Mouse (Mus musculus): ENCODE results near the gene Tmem91.

The Tmem91 gene

DNA sequence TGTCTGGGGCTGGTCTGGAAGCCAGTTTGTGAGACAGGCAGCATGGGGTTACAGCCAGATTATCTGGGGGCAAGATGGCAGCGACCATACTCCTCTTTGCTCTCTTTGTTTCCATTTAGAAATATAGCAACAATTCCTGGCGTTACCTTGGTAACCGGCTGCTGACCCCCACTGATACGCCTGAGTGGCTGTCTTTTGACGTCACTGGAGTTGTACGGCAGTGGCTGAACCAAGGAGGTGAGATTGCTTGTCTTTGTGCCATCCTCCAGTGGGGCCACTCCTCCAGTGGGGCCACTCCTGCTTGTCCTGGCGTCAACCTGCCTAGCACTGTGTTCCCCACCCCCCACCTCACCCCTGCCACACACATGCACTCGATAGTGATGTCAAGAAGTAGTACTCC, 19.1 kb upstream of the Tmem91 start:
- no peak for DNase-seq

DNA sequence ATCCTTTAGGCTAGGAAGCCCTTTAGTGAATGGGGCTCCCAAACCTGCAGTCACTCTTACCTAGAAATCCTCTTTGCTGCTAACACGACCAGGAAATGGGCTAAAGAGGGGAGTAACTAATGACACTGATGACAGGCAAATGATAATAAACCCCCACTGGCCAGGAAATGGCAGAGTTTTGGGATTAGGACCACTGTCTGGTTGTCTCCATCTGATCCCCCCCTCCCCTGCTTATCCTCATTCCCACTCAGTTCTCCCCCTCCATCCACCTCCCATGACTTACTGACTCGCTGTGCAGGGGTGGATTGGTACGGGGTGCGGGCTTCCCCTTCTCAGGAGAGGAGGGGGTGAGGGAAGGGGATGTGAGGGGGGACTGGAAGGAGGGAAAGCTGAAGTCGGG, 15.1 kb upstream of the Tmem91 start:
- no peak for DNase-seq

DNA sequence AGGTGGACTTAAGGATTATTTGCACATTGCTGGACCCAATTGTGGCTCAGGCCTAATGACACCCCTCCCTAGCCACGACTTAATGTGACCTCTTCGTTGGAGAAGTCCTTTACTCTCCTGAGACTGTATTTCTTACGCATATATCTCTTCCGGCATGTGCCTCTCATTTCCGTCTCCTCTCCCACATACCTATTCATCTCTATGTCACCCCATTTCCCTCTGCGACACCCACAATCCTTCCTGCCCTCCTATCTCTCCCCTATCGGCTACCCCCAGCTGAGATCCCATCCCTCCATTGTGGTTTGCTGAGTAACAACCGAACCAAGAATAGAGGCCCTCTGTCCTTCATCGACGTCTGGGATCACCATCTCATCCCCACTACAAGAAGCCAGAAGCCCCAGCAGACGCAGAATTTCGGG, 14.6 kb upstream of the Tmem91 start:
- DNase-seq = no peak

DNA sequence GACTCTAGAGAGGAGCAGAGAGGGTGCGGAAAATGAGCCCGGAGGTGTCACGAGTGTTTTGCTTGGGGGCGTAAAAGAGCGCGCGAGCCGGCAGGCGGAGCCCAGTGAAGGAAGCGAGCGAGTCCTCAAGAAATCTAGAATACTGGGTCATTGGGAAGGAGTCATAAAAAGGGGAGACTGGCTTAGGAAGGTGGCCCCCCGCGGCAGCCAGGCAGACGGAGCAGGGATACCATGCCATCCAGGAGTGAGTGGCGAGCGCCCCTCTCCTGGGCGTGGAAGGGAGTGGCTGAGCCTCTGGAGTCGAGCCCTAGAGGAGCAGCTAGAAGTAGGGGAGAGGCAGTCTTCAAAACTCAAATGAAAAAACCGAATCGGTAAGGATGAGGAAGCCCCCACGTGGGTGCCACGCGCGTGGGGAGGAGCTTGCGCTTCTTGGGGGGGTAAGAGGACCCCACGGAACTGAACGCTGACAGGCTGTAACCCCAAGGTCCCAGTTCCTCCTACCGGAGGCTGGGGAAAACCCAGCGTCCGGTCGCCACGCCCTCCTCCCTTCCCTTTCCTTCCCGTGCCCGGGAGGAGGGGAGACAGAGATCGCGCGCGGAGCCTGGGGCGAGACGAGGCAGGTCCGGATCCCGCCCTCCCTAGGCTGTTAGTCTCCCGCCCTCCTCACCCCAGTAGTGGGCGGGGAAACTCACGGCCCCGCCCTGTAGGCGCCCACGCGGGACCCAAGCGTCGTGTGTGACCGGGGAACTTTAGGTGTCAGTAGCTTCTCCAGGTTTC, 14.0 kb upstream of the Tmem91 start:
- peak; percentile 79 for DNase-seq

DNA sequence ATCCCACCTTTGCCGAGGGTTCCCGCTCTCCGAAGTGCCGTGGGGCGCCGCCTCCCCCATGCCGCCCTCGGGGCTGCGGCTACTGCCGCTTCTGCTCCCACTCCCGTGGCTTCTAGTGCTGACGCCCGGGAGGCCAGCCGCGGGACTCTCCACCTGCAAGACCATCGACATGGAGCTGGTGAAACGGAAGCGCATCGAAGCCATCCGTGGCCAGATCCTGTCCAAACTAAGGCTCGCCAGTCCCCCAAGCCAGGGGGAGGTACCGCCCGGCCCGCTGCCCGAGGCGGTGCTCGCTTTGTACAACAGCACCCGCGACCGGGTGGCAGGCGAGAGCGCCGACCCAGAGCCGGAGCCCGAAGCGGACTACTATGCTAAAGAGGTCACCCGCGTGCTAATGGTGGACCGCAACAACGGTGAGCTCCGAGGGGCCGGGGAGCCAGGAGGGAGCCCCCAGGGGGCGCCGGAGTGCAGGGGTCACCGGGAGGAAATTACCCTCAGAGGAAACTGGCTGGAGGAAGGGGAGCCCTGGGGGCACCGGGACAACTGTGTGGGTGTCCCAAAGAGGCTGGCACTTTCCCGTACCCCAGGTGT, 12.9 kb upstream of the Tmem91 start:
- DNase-seq = peak; percentile 52

DNA sequence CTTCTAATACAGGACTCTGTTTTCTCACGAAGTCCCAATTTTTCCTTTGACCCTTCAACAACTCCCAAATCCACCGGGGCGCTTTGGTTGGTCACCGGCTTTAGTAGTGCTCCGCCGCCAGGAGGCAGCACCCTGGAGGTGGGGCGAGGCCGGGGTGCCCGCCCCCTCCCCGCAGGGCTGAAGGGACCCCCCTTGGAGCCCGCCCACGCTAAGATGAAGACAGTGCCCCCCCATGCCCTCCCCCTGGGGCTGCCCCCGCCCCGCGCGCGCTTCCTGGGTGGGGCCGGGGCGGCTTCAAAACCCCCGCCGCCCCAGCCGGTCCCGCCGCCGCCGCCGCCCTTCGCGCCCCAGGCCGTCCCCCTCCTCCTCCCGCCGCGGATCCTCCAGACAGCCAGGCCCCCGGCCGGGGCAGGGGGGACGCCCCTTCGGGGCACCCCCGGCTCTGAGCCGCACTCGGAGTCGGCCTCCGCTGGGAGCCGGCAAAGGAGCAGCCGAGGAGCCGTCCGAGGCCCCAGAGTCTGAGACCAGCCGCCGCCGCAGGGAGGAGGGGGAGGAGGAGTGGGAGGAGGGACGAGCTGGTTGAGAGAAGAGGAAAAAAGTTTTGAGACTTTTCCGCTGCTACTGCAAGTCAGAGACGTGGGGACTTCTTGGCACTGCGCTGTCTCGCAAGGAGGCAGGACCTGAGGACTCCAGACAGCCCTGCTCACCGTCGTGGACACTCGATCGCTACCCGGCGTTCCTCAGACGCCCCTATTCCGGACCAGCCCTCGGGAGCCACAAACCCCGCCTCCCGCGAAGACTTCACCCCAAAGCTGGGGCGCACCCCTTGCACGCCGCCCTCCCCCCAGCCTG, 11.9 kb upstream of the Tmem91 start, which contains the start of gene Tgfb1:
Gene Tgfb1 (plus strand): TSS at position 323 of the 852 bp plus-strand sequence.
- DNase-seq = peak; percentile 69

DNA sequence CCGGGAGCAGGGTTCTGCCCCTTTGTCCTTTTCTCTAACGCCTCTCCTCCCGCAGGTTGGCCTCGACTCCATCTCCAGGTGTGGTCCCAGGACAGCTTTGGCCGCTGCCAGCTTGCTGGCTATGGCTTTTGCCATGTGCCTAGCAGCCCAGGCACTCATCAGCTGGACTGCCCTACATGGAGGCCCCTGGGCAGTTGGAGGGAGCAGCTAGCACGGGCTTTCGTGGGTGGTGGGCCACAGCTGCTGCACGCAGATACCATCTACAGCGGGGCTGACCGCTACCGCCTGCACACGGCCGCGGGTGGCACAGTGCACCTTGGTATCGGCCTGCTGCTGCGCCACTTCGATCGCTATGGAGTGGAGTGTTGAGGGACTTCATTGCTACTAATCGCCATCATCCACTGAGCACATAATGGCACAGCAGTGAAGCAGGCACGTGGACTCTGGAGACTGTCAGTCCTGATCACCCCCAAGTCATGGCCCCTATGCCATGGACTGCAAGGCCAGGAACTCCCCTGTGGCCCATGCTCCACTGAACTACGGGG, 11.0 kb upstream of the Tmem91 start:
- no peak for DNase-seq

DNA sequence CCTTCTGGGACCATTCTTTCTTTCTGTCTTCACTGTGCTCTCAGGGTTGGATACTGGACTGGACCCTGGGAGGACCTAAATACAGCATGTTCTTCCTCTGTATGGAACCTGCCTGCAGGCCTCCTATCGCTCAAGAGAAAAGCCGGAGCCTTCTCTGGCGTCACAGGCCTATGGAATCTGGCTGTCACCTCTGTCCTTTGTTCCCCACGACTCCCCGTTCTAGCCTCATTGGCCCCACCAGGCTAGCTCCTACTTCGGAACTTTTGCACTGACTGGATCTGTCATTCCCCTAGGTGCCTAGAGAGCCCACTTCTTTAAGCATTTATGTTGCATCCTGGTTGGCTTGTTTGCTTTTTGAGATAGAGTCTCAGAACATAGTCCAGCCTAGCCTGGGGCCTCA, 9.7 kb upstream of the Tmem91 start:
- no peak for DNase-seq

DNA sequence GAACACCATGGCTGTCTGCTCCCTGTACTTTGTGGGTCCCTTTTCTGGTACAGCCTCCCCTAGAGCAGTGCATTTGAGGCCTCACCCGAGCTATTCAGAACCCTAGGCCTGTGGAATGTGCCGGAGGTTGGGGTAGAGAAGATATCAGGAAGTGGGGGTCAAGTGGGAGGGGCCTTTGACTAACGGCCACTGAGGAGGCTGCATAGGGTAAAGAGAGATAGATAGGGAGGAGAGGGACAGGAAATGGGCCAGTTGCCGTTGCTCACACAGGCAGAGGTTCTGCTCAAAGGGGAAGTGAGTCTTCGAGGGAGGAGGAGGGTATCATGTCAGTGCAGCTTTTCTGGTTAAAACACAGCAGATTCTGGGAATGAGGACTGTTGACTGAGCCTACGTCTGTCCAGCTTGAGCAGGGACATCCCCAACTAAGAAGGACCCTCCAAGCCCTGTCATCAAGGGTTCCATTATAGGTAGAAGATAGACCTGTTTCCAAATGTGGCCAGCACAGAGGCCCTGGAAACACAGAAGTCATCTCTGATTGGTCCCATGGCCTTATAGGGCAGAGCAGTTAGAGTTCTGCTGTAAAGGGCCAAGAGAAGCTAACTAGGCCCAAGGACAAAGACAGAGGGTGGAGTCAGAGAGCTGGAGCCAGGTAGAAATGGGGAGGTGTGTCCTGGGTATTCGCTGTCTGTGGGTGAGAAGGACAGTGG, 8.7 kb upstream of the Tmem91 start:
- peak; percentile 49 for DNase-seq

DNA sequence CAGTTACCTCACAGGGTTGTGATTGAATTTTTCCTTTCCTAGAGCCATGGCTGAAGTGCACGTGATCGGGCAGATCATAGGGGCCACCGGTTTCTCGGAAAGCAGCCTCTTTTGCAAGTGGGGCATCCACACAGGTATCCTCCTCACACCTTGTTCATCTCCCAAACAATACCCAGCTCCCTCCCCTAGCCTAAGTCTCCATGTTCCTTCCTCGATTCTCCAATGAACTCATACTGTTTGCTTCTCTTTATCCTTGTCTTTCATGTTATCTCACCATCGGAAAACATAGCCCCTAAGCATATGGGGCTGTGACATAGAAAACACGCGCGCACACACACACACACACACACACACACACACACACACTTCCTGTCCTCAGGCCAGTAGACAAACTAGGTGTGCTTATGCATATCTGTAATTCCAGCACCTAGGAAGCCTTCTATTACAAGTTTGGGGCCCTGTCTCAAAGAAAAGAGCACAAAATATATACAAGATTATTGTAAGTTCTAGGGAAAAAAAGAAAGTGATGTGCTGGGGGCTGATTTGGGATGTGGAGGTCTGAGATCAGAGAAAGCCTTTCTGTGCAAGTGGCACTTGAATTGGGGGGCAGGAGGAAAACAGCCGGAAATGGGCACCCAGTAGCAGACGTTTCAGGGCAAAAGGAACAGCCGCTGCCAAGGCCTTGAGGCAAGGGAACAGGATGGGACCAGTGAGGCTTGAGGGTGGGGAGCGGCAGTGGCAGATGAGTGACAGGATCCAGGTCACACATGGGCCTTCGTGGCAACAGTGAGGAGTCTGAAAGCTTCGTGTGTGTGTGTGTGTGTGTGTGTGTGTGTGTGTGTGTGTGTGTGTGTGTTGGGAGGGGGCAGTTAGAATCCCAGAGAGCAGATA, 6.6 kb upstream of the Tmem91 start:
- no peak for DNase-seq

DNA sequence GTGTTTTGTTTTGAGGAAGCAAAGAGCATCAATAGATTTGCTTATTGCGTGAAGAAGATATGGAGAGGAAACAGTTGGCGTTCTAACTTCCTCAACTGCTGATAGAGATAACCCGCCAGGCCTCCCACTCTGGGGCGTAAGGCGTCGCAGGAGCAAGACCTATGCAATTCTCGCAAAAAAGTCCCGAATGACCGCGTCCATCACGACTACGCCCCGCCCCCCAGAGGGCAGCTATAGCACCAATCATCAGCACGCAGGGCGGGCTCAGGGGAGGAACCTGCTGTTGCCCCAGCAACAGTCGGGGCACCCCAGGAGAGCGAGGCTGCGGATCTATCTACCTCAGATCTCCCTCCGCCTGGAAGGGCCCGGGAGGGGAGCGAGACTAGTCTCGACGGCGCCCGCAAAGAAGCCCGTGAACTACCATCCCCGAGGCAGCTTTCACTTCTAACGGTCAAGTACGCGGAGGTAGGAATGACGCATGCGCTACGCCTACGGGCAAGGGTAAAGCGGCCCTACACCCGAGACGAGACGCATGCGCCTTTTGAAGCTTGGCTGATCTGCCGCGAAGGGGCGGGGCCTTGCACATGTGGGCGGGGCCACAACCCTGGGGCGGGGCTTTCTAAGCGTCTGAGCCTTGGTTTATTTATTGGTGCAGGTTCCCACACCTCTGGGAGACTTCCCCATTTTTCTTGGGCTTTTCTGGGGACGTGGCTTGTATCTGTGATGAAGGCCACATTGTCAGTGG, 5.7 kb upstream of the Tmem91 start, which contains the start of gene B9d2:
Gene B9d2 (plus strand): TSS at position 267 of the 745 bp plus-strand sequence.
- DNase-seq = peak; percentile 98

DNA sequence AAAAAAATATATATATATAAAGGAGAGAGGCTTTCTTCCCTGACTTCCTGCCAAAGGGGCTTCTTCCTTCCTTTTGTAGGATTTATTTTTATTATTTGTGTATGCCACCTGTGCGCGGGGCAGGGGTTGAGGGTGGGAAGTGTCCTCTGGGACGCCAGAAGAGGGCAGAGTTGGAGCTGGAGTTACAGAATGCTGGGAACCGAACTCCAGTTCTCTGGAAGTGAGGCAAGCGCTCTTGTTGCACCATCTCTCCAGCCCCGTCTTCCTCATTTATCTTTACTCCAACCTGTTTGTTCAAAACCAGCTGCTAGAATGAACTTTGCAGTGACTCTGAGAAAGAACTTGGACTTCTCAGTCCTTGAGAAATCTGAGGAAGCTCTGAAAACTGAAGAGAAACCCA, 5.0 kb upstream of the Tmem91 start:
- DNase-seq = peak; percentile 24

DNA sequence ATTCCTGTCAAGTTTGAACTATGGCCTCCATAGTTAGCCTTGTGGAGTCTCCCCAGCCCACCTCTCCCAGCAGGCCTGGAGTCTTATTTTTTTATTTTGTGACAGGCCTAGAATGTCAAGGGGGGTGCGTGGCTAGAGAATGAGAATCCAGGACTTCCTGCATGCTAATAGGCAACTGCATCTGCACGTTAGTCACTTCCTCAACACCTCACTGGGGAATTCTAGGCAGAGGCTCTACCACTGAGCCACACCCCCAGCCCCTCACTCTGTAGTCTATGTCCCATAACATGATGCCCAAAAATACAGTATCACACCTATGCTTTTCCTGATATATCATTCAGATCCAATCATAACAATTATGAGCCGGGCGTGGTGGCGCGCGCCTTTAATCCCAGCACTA, 2.0 kb upstream of the Tmem91 start:
- DNase-seq = no peak

DNA sequence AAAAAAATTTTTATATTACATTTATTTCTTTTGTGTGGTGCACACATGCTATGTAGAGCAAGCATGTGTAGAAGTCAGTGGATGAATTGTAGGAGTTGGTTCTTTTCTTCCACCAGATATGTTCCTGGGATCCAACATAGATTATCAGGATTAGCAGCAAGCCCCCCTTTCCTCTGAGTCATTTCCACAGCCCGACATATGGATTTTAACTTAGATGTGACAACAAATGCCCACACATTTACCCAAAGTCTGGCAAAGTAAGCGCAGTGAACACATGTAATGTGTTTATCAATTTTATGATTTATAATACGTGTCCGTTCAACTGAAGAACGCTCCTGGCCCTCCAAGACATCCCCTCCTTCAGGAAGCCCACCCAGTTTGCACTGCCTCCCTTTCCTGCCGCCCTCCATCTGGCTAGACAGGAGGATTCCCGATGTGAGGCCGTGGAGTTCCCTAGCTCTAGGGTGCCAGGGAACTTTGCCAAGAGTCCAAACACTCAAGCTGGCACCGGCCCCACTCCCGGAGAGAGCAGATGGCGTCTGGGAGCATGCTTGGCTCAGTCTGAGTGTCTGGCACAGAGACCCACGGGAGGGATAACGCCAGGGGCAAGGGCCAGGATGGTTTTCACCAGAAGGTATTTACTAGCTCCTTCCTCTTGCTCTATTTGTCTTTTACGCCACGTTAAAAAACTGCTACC, 1.3 kb upstream of the Tmem91 start:
- DNase-seq = peak; percentile 95

DNA sequence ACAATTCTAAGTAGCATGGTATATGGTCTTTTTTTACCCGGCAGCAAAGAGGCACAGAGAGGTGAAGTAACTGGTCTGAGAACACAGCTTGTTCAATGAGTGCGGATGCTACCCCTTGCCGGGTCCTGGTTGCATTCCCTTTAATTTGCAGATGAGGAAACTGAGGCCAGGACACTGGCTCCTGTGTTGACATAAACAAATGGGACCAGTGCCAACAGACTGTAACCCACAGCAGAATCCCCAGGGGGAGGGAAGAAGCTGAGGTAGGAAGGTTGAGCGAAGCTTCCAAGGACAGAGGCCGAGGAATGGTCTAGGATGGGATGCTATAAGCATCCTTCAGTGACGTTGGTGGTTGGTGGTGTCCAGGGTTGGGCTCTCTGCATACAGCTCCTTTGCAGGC, 439 bp upstream of the Tmem91 start:
- DNase-seq = no peak

DNA sequence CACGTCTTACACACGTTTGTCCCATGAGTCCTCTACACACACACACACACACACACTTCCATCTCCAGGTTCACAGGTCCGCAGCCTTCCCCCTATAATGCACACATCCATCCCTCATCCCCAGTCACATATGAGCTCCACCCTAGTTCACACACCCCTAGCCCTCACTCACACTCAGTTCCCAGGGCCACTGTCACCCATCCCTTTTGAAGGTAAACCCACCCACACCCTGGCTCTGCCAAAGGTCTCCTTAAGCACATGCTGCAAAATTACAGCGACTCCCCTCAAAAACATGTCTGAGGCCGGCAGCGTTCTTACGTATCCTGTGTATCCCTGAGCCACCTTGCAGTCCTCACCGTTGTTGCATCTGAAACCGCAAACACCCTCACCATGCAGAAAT, 669 bp downstream of the Tmem91 start:
- DNase-seq = no peak

DNA sequence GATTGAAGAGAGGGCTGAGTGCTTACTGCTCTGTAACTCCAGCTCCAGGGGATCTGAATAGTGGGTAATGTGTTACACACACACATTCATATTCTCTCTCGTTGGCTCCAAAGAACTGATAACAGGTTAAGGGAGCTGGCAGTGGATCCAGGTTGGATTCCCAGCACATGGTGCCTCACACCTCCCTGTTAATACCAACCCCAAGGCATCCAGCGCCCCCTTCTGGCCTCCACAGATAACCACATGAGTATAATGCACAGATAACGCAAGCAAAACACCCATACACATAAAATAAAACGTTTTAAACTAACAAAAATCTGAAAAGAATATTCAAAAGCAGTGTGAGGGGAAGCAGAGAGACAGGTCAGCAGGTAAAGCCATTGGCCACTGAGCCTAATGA, 2.5 kb downstream of the Tmem91 start:
- no peak for DNase-seq

DNA sequence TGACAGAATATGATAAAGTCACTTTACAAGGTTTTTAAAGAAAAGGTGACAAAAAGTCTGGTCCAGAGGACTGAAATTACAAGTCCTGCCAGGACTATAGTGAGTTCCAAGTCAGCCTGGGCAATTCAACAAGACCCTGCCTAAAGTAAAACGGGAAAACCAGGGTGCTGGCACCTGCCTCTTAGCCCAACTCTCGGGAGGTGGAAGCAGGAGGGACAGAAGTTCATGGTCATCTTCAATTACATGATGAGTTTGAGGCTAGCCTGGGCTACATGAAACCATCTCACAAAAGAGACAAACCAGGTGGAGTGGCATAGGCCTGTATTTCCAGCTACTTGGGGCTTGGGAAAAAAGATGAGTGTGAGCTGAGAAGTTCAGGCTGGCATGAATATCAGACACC, 3.3 kb downstream of the Tmem91 start:
- no peak for DNase-seq

DNA sequence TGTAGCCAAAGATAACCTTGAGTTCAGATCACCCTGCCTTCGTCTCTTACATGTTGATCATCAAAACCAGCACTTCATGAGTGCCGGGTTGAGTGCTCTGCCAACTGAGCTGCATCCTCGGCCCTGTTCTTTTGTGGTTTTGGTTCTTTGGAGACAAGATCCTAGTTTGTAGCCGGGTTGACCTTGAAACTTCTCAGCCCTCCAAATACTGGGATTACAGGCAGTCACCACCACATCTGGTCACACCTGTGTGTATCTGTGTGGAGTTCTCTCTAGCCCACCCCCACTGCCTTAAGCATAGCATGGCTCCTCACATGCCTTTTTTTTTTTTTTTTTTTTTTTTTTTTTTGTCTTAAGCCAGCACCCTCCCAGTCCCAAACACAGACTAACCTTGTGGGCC, 4.9 kb downstream of the Tmem91 start:
- no peak for DNase-seq

DNA sequence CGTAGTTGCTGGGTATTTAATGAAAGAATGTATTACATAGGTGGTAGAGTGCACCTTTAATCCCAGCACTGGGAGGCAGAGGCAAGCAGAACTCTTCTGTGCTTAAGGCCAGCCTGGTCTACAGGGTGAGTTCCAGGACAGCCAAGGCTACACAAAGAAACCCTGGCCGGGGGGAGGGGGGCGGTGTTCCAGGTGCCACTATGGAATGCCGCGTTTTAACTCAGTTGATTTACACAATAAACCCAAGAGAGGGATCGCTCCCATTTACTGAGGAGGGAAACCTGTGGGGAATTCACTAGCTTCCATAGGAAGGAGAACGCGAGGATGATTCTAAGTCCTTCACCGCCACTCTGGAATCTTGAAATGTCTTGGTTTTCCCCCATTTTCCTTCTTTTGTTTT, 5.3 kb downstream of the Tmem91 start:
- no peak for DNase-seq
